Mouse (Mus musculus) MEL (cell line): ENCODE results near the gene Gm3839. TPM values are rescaled to one million over a fixed set of nuclear protein-coding genes. Genes with fewer than 3 reads are reported as not detected.

Experiments used
- polyA plus RNA-seq, 2 experiments: library from polyadenylated mRNA; stranded (reverse) in 1 of 2; unstranded in 1 of 2; fragments of >175 nt in 1 of 2; fragments of >200 nt in 1 of 2; gene quantifications; 2 replicates each; pipeline versions ENCODE4 v1.2.1 to v1.2.4; 2012; ENCODE audit warnings: low replicate concordance in 2 of 2, low read depth in 1 of 2; ENCODE audit not compliant: insufficient read length in 2 of 2, insufficient read depth in 1 of 2, missing spikeins in 1 of 2
- total RNA-seq: library from RNA; depleted of rRNA; stranded (reverse); fragments of 300-350 nt; gene quantifications from 2 replicates; pipeline ENCODE4 v1.2.3, GENCODE M21; 2012; rRNA removed

The Gm3839 gene
- total and polyA plus RNA-seq, 3 experiments, result 0.42 to 0.68 TPM; not detected in 1

Other genes with a start within 250 kb of the Gm3839 start
- 0.77 and 0.98 TPM in 2 replicates for gene Fhit, start 194.7 kb downstream of the Gm3839 start, total RNA-seq
- gene Fhit, start 194.7 kb downstream of the Gm3839 start, polyA plus RNA-seq, result 1 to 10 TPM in 1 of 2 experiments, not detected in 1; 1.3 TPM
- gene Ptprg, start 196.8 kb upstream of the Gm3839 start, total RNA-seq, result not detected in 2 replicates
- not detected for gene Ptprg, start 196.8 kb upstream of the Gm3839 start, polyA plus RNA-seq